Mouse (Mus musculus): Measurements from ENCODE around the gene 4930524B15Rik. TPM values are rescaled to one million over a fixed set of nuclear protein-coding genes. Genes with fewer than 3 reads are reported as not detected.
A peak's percentile ranks its signal among the peaks of the same experiment; 100 is the strongest.

The 4930524B15Rik gene
- polyA plus RNA-seq (2011; ENCODE audit: insufficient read depth, insufficient read length, low replicate concordance, missing spikeins), result not detected in 2 replicates

- H3K4me1 ChIP-seq (ENCODE audit: control insufficient read depth, insufficient read depth, low read length), result no peaks in the 10 kb centered on the region
- no peak for TF ChIP-seq CTCF (IDR thresholded peaks at IDR 0.05; ENCODE audit: control insufficient read depth, insufficient read depth, low read length)
- TF ChIP-seq POLR2A (IDR thresholded peaks at IDR 0.05; ENCODE audit: borderline replicate concordance, control insufficient read depth, low read depth, low read length), result no peak
- H3K4me3 ChIP-seq (replicated peaks; ENCODE audit: control insufficient read depth, low read depth, low read length), result no peak within 1 kb of the TSS
- H3K27ac ChIP-seq (ENCODE audit: control insufficient read depth, insufficient read depth, low read depth, low read length, poor library complexity), result no peak within 1 kb of the TSS
- WGBS, result 86% methylated on average over 49 of the region's 49 CpGs
Measured at GRCm38 (mm10) chr11:31965256-31966134, at the start of gene 4930524B15Rik. Gene 4930524B15Rik, plus strand, starts transcription at chr11:31965592.

- WGBS, result 98% methylated on average over 1 of the region's 1 CpGs
- Histone ChIP-seq H3K4me1 (ENCODE audit: control insufficient read depth, insufficient read depth, low read length) (no peaks in the 10 kb centered on the region), H3K27ac (ENCODE audit: control insufficient read depth, insufficient read depth, low read depth, low read length, poor library complexity) (no peak overlapping the region), H3K4me3 (replicated peaks; ENCODE audit: control insufficient read depth, low read depth, low read length) (no peak overlapping the region)
- TF ChIP-seq POLR2A (IDR thresholded peaks at IDR 0.05; ENCODE audit: borderline replicate concordance, control insufficient read depth, low read depth, low read length) (no peak), CTCF (IDR thresholded peaks at IDR 0.05; ENCODE audit: control insufficient read depth, insufficient read depth, low read length) (no peak)
Measured at GRCm38 (mm10) chr11:31917769-31918168, 47.6 kb upstream of the 4930524B15Rik start.

- Histone ChIP-seq H3K4me3 (replicated peaks; ENCODE audit: control insufficient read depth, low read depth, low read length) (no peak overlapping the region), H3K27ac (ENCODE audit: control insufficient read depth, insufficient read depth, low read depth, low read length, poor library complexity) (no peak overlapping the region), H3K4me1 (ENCODE audit: control insufficient read depth, insufficient read depth, low read length) (no peaks in the 10 kb centered on the region; the same call in 1 of the 2 replicates)
- TF ChIP-seq POLR2A (IDR thresholded peaks at IDR 0.05; ENCODE audit: borderline replicate concordance, control insufficient read depth, low read depth, low read length), result no peak
- whole genome bisulfite sequencing, result 74% methylated on average over 10 of the region's 10 CpGs
Measured at GRCm38 (mm10) chr11:31930051-31930450, 35.3 kb upstream of the 4930524B15Rik start.

GRCm38 (mm10) chr11:31935652-31936051, 29.7 kb upstream of the 4930524B15Rik start:
- Histone ChIP-seq H3K4me3 (replicated peaks; ENCODE audit: control insufficient read depth, low read depth, low read length) (no peak overlapping the region), H3K4me1 (ENCODE audit: control insufficient read depth, insufficient read depth, low read length) (no peaks in the 10 kb centered on the region), H3K27ac (ENCODE audit: control insufficient read depth, insufficient read depth, low read depth, low read length, poor library complexity) (no peak overlapping the region)
- TF ChIP-seq POLR2A (IDR thresholded peaks at IDR 0.05; ENCODE audit: borderline replicate concordance, control insufficient read depth, low read depth, low read length) (no peak), CTCF (IDR thresholded peaks at IDR 0.05; ENCODE audit: control insufficient read depth, insufficient read depth, low read length) (no peak)
- WGBS, result 79% methylated on average over 4 of the region's 4 CpGs

GRCm38 (mm10) chr11:31936910-31937525, 28.4 kb upstream of the 4930524B15Rik start:
- H3K4me3 ChIP-seq (replicated peaks; ENCODE audit: control insufficient read depth, low read depth, low read length), result no peak overlapping the region
- TF ChIP-seq POLR2A (IDR thresholded peaks at IDR 0.05; ENCODE audit: borderline replicate concordance, control insufficient read depth, low read depth, low read length) (no peak), CTCF (IDR thresholded peaks at IDR 0.05; ENCODE audit: control insufficient read depth, insufficient read depth, low read length) (no peak)
- WGBS, result 93% methylated on average over 10 of the region's 10 CpGs
- no peak overlapping the region for H3K27ac ChIP-seq (ENCODE audit: control insufficient read depth, insufficient read depth, low read depth, low read length, poor library complexity)
- H3K4me1 ChIP-seq (ENCODE audit: control insufficient read depth, insufficient read depth, low read length), result no peaks in the 10 kb centered on the region

- Histone ChIP-seq H3K27ac (ENCODE audit: control insufficient read depth, insufficient read depth, low read depth, low read length, poor library complexity) (no peak overlapping the region), H3K4me1 (ENCODE audit: control insufficient read depth, insufficient read depth, low read length) (no peaks in the 10 kb centered on the region), H3K4me3 (replicated peaks; ENCODE audit: control insufficient read depth, low read depth, low read length) (no peak overlapping the region)
- 89% methylated on average over 13 of the region's 13 CpGs for WGBS
- TF ChIP-seq POLR2A (IDR thresholded peaks at IDR 0.05; ENCODE audit: borderline replicate concordance, control insufficient read depth, low read depth, low read length) (no peak), CTCF (IDR thresholded peaks at IDR 0.05; ENCODE audit: control insufficient read depth, insufficient read depth, low read length) (no peak)
Measured at GRCm38 (mm10) chr11:31940898-31941639, 24.3 kb upstream of the 4930524B15Rik start.

DNA sequence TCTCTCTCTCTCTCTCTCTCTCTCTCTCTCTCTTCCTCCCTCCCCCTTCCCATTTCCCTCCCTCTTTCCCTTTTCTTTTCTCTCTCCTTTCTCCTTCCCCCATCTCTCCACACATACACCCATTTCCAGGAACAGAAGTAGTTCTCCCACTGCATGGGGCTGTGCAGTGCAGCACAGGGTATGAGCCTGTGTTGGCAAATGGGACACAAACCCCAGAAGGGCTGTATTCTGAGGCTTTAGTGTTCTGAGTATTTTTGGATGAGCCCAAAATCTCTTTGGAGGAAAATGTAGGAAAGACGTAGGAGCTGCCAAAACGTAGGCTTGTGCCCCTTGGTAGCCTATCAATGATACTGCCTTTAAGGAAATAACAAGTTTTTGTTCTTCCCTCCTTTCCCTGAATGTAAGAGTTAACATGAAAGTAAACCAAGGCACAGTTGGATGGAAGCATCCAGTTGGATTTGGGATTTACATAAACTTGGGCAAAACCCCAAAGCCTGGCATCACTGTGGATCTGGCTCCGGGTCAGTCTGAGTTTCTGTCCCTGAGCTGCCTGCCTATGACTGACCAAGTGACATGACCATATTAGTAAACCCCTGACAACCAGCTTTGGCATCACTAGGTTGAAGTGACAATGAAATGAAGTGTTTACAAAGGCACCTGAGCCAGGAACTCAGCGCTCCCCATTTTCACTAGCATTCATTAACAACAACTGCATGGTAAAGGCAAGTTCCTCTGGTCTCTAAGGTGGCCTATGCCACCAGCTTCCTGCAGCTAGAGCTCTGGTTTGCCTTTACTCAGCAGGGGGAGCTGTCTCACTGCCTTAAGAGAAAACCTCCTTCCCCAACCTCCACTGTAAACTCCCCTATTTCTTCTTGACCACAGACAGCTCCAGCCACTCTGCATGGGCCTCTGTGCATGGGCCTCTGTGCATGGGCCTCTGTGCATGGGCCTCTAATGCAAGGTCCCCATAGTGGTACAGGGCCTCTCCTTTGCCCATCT, 23.5 kb upstream of the 4930524B15Rik start:
- no peak for TF ChIP-seq POLR2A (IDR thresholded peaks at IDR 0.05; ENCODE audit: borderline replicate concordance, control insufficient read depth, low read depth, low read length)
- peak; percentile 35; the same call in 1 of the 2 replicates for TF ChIP-seq CTCF (IDR thresholded peaks at IDR 0.05; ENCODE audit: control insufficient read depth, insufficient read depth, low read length)
- 73% methylated on average over 4 of the region's 4 CpGs for WGBS
- no peaks in the 10 kb centered on the region for H3K4me1 ChIP-seq (ENCODE audit: control insufficient read depth, insufficient read depth, low read length)
- H3K4me3 ChIP-seq (replicated peaks; ENCODE audit: control insufficient read depth, low read depth, low read length), result no peak overlapping the region
- no peak overlapping the region for H3K27ac ChIP-seq (ENCODE audit: control insufficient read depth, insufficient read depth, low read depth, low read length, poor library complexity)
